Mouse (Mus musculus): ENCODE results near the gene Zfp526. TPM values are rescaled to one million over a fixed set of nuclear protein-coding genes. Genes with fewer than 3 reads are reported as not detected.

The Zfp526 gene
- polyA plus RNA-seq, 1 experiment from 2014 or later, result 4.4 TPM

DNA sequence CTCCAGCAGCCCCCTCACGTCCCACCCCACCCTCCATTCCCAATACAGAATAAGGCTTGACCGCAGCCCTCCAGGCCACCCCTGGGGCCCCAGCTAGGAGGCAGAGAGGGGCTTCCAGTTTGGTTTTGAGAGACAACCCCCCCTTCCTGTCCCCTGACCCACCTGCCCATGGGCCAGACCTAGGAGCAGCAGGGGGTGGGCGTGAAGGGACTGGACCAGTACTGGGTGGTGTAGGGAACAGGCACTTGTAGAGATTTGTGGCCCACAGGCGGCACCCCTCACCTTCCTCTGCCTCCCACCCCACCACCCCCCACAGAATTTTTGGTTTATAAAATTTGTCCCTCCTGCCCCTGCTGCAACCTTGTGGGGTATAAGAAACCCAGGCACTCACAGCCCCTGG, 22.1 kb downstream of the Zfp526 start:
- Histone ChIP-seq H3K36me3 (ENCODE audit: control insufficient read depth, insufficient read depth, low read length) (peaks cover 56% of the 10 kb centered on the region), H3K4me1 (ENCODE audit: control insufficient read depth, insufficient read depth, low read length) (peaks cover 20% of the 10 kb centered on the region), H3K4me2 (ENCODE audit: low read depth, low read length) (no peak overlapping the region), H3K9ac (ENCODE audit: low read depth, low read length) (no peak overlapping the region), H3K4me3 (ENCODE audit: low read depth, low read length) (no peak overlapping the region), H3K9me3 (ENCODE audit: control insufficient read depth, low read length) (no peaks in the 10 kb centered on the region), H3K27ac (replicated peaks; ENCODE audit: low read depth, low read length) (no peak overlapping the region), H3K27me3 (replicated peaks; ENCODE audit: control insufficient read depth, insufficient read depth, low read length) (no peaks in the 10 kb centered on the region)
- 92% methylated on average over 4 of the region's 4 CpGs for WGBS
- ATAC-seq (ENCODE audit: low read depth), result no peak
- no peak for DNase-seq (ENCODE audit: low spot score)

DNA sequence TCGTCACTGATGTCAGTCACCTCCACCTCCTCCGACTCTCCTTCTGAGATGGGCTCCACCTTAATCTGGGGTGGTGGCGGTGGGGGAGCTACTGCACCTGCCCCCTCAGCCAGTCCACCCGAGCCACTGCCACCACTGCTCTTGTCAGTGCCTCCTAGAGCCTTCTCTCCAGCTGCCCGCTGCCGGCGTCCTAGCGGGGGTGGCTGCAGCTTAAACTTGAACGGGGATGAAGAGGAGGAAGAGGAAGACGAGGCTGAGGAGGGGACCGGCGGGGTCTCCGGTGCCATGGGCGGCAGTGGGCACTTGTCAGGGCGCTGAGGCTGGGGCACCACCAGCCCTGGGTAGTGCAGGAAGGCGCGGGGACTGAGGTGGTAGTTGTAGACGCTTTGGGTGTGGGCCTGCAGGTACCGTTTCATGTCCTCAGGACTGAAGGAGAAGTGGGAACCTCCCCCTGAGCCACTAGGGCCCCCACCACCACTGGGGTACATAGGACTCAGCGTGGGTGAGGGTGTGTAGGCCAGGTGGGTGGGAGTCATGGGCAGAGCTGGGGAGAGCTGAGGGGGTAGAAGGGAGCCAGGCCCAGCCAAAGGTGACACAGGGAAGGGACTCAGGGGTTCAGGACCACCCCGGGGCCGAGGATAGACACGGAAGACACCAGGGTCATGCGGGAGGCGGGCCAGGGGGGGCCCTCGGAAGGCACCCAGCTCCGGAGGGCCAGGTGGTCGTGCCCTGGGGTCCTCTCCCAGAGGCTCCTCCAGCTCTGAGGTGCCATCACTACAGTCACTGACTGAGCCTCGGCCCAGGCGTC, 23.5 kb downstream of the Zfp526 start:
- H3K27ac ChIP-seq (replicated peaks; ENCODE audit: low read depth, low read length), result 0 out of 2 replicates have a peak overlapping the region, but pooled peaks have one; percentile 21
- H3K36me3 ChIP-seq (ENCODE audit: control insufficient read depth, insufficient read depth, low read length), result peaks cover 56% of the 10 kb centered on the region
- no peak overlapping the region for H3K4me2 ChIP-seq (ENCODE audit: low read depth, low read length)
- peaks cover 20% of the 10 kb centered on the region for H3K4me1 ChIP-seq (ENCODE audit: control insufficient read depth, insufficient read depth, low read length)
- ATAC-seq (ENCODE audit: low read depth), result no peak
- H3K4me3 ChIP-seq (ENCODE audit: low read depth, low read length), result no peak overlapping the region
- no peak for DNase-seq (ENCODE audit: low spot score)
- H3K9me3 ChIP-seq (ENCODE audit: control insufficient read depth, low read length), result no peaks in the 10 kb centered on the region
- H3K9ac ChIP-seq (ENCODE audit: low read depth, low read length), result no peak overlapping the region
- 83% methylated on average over 30 of the region's 30 CpGs for WGBS
- H3K27me3 ChIP-seq (replicated peaks; ENCODE audit: control insufficient read depth, insufficient read depth, low read length), result no peaks in the 10 kb centered on the region

DNA sequence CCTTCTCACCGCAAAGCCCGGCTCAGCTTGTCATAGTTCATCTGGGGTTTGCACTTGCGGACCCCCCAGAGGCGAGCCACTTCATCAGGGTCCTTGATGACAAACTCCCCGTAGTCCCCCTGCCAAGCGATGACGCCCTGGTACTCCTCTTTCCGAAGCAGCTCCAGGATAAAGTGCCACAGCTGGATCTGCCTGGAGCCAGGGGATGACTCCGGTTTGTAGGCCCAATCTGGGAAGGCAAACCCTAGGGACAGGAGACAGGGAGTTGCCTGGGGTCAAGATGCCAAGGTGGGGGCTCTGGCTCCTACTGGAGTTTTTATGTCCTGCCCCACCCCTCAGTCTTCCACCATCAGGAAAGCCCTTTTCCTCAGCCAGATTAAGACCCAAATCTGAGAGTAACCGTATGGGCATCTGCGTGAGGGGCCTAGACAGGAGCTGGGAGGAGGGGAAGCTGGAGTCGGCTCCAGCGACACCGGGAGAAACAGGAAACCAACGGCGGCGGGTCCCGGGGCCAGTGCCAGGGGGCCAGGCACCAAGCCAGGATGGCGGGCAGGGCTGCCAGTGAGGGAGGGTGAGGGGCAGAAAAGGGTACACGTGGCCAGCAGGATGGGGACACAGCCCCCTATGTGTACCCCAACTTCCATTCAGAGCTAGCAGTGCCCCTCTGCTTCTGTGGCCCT, 25.0 kb downstream of the Zfp526 start:
- ATAC-seq (ENCODE audit: low read depth), result no peak
- Histone ChIP-seq H3K4me1 (ENCODE audit: control insufficient read depth, insufficient read depth, low read length) (peaks cover 21% of the 10 kb centered on the region), H3K36me3 (ENCODE audit: control insufficient read depth, insufficient read depth, low read length) (peaks cover 53% of the 10 kb centered on the region), H3K4me2 (ENCODE audit: low read depth, low read length) (peak overlapping the region; percentile 66), H3K9ac (ENCODE audit: low read depth, low read length) (peak overlapping the region; percentile 97), H3K9me3 (ENCODE audit: control insufficient read depth, low read length) (no peaks in the 10 kb centered on the region), H3K4me3 (ENCODE audit: low read depth, low read length) (peak overlapping the region; percentile 93), H3K27me3 (replicated peaks; ENCODE audit: control insufficient read depth, insufficient read depth, low read length) (no peaks in the 10 kb centered on the region), H3K27ac (replicated peaks; ENCODE audit: low read depth, low read length) (peak overlapping the region; percentile 99)
- 38% methylated on average over 19 of the region's 20 CpGs for WGBS
- DNase-seq (ENCODE audit: low spot score), result peak; percentile 54

DNA sequence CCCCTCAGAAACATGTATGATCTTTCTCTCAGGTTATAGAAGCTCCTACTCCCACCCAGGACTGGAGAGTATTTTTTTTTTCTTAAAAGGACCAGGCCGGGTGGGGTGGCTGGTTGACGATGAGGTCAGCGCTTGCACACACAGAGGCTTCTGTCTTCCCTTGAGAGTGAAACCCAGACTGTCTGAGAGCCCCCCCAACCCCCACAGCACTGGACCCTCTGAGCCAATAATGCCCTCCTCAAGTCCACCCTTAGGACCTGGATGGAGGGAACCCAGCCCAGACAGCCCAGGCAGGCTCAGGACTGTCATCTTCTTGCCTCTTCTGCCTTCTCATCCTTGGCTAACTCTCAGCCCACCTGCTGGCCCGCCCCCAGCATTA, 25.5 kb downstream of the Zfp526 start:
- peak overlapping the region; percentile 93 for H3K4me3 ChIP-seq (ENCODE audit: low read depth, low read length)
- peaks cover 25% of the 10 kb centered on the region for H3K4me1 ChIP-seq (ENCODE audit: control insufficient read depth, insufficient read depth, low read length)
- peak overlapping the region; percentile 66 for H3K4me2 ChIP-seq (ENCODE audit: low read depth, low read length)
- H3K9me3 ChIP-seq (ENCODE audit: control insufficient read depth, low read length), result no peaks in the 10 kb centered on the region
- 31% methylated on average over 4 of the region's 4 CpGs for WGBS
- peaks cover 48% of the 10 kb centered on the region for H3K36me3 ChIP-seq (ENCODE audit: control insufficient read depth, insufficient read depth, low read length)
- H3K9ac ChIP-seq (ENCODE audit: low read depth, low read length), result peak overlapping the region; percentile 97
- no peaks in the 10 kb centered on the region for H3K27me3 ChIP-seq (replicated peaks; ENCODE audit: control insufficient read depth, insufficient read depth, low read length)
- H3K27ac ChIP-seq (replicated peaks; ENCODE audit: low read depth, low read length), result peak overlapping the region; percentile 99
- DNase-seq (ENCODE audit: low spot score), result peak; percentile 35
- ATAC-seq (ENCODE audit: low read depth), result no peak

DNA sequence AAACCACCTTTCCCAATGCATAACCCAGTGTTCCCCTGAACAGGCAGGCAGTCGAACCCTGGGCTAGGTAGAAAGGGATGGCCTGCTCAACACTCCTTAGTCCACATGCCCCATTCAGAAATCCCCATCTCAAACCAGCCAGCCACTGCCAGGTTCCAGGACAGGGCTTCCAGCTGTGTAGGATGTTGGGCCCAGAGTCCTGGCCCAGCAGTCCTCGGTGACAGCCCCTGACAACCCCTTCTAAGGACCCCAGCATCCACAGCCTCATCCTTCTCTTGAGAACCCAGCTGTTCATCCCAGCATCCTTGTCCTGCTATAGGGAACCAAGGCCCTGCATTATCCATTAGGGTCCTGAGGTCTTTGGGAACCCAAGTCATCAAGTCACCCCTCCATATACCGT, 26.3 kb downstream of the Zfp526 start:
- Histone ChIP-seq H3K4me1 (ENCODE audit: control insufficient read depth, insufficient read depth, low read length) (peaks cover 25% of the 10 kb centered on the region), H3K9me3 (ENCODE audit: control insufficient read depth, low read length) (no peaks in the 10 kb centered on the region), H3K36me3 (ENCODE audit: control insufficient read depth, insufficient read depth, low read length) (peaks cover 40% of the 10 kb centered on the region), H3K9ac (ENCODE audit: low read depth, low read length) (peak overlapping the region; percentile 97), H3K4me3 (ENCODE audit: low read depth, low read length) (peak overlapping the region; percentile 93), H3K27ac (replicated peaks; ENCODE audit: low read depth, low read length) (peak overlapping the region; percentile 99), H3K27me3 (replicated peaks; ENCODE audit: control insufficient read depth, insufficient read depth, low read length) (no peaks in the 10 kb centered on the region), H3K4me2 (ENCODE audit: low read depth, low read length) (peak overlapping the region; percentile 66)
- 8% methylated on average over 3 of the region's 3 CpGs for WGBS
- DNase-seq (ENCODE audit: low spot score) (no peak), ATAC-seq (ENCODE audit: low read depth) (no peak)

DNA sequence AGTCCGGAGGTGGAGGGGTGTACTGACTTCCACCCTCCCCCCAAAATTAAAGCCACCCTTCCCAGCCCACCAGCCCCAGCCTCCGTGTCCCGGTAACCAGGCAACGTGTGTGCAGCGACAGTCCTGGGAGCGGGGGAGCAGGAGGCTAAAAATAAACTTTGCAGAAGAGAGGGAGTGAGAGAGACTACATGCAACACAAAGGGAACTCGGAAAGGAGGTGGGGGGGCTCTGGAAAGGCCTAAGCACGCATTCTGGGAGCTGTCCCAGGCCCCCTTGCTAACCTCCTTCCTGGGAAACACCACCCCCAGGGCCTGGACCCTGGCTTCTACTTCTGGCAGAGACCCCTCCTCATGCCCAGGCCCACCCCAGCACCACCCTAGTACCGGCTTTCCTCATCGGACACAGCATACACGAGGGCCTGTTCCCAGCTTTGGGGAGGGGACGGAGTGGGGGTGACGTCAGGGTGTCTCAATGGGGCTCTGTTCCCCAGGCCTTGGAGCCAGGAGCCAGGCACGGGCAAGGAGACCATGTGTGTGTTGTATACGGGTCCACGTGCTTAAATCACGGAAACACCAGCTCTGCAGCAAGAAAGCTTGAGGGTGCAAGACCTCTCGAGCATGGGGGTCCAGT, 26.9 kb downstream of the Zfp526 start:
- H3K4me3 ChIP-seq (ENCODE audit: low read depth, low read length), result peak overlapping the region; percentile 93
- DNase-seq (ENCODE audit: low spot score) (peak; percentile 67), ATAC-seq (ENCODE audit: low read depth) (peak; percentile 20; the same call in 1 of the 2 replicates)
- H3K36me3 ChIP-seq (ENCODE audit: control insufficient read depth, insufficient read depth, low read length), result peaks cover 34% of the 10 kb centered on the region
- no peaks in the 10 kb centered on the region for H3K9me3 ChIP-seq (ENCODE audit: control insufficient read depth, low read length)
- peak overlapping the region; percentile 99 for H3K27ac ChIP-seq (replicated peaks; ENCODE audit: low read depth, low read length)
- peak overlapping the region; percentile 66 for H3K4me2 ChIP-seq (ENCODE audit: low read depth, low read length)
- no peaks in the 10 kb centered on the region for H3K27me3 ChIP-seq (replicated peaks; ENCODE audit: control insufficient read depth, insufficient read depth, low read length)
- H3K9ac ChIP-seq (ENCODE audit: low read depth, low read length), result peak overlapping the region; percentile 97
- WGBS, result 2% methylated on average over 18 of the region's 18 CpGs
- peaks cover 25% of the 10 kb centered on the region for H3K4me1 ChIP-seq (ENCODE audit: control insufficient read depth, insufficient read depth, low read length)

DNA sequence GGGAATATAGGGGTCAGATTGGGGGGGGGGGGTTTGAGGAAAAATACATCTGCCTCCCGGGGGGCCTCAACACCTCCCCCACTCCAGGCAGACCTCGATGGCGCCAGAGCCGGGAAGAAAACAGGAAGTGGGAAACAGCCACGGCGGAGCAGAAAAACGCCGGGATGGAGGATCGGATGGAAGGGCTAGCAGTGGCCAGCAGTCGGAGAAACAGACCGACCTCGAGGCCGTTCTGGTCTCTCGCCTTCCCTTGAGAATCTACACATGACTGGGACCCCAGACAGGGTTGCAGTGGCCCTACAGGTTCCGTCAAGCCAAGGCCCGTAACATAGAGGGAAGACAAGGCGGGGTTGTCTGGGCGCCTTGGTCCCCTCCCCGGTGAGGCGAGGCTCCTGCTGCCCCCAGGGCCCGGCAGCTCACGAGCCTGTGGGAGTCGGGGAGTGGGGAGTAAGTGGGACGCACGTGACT, 27.7 kb downstream of the Zfp526 start:
- H3K4me1 ChIP-seq (ENCODE audit: control insufficient read depth, insufficient read depth, low read length), result peaks cover 25% of the 10 kb centered on the region
- peak overlapping the region; percentile 99 for H3K27ac ChIP-seq (replicated peaks; ENCODE audit: low read depth, low read length)
- ATAC-seq (ENCODE audit: low read depth) (peak; percentile 13), DNase-seq (ENCODE audit: low spot score) (no peak)
- peak overlapping the region; percentile 97 for H3K9ac ChIP-seq (ENCODE audit: low read depth, low read length)
- WGBS, result under 1% methylated on average over 19 of the region's 25 CpGs
- no peaks in the 10 kb centered on the region for H3K27me3 ChIP-seq (replicated peaks; ENCODE audit: control insufficient read depth, insufficient read depth, low read length)
- H3K4me2 ChIP-seq (ENCODE audit: low read depth, low read length), result peak overlapping the region; percentile 66
- peaks cover 26% of the 10 kb centered on the region for H3K36me3 ChIP-seq (ENCODE audit: control insufficient read depth, insufficient read depth, low read length)
- H3K4me3 ChIP-seq (ENCODE audit: low read depth, low read length), result peak overlapping the region; percentile 93
- H3K9me3 ChIP-seq (ENCODE audit: control insufficient read depth, low read length), result no peaks in the 10 kb centered on the region

DNA sequence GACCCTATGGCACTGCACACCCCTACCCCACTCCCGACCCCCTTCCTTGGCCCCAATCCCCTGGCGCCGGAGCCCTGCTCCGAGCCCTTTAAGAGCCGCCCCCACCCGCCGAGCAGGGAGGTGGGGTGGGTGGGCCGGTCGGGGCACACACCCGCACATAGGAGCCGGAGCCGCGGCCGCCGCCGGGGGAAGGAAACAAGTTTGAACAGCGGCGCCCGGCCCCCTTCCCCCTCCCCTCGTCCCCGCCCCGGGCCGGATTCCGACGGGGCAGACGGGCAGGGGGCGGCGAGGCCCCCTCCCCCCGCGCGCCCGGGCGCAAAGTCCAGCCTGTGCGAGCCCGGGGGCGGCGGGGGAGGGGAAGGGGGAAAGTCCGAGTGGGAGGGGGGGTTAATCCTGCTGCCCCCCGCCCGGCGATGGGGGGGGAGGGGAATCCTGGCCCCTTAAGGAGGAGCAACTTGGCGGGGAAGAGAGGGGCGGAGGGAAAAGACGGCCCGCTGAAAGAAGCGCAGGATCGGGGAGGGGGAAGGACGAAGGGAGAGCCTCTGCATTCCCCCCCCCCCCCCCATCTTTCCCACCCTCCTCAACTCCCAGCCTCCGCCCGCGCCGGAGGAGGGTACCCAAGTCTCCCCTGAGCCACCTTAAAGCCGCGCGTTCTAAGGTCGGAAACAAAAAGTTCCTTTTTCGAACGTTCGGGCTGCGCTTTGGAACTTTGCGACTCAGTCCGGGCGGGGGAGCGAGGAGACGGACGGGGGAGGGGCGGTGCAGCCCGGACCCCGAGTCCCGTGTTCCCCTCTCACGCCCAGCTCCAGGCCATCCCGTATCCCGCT, 28.3 kb downstream of the Zfp526 start:
- peak overlapping the region; percentile 99 for H3K27ac ChIP-seq (replicated peaks; ENCODE audit: low read depth, low read length)
- H3K4me1 ChIP-seq (ENCODE audit: control insufficient read depth, insufficient read depth, low read length), result peaks cover 25% of the 10 kb centered on the region
- DNase-seq (ENCODE audit: low spot score) (peak; percentile 94), ATAC-seq (ENCODE audit: low read depth) (peak; percentile 67)
- H3K4me3 ChIP-seq (ENCODE audit: low read depth, low read length), result peak overlapping the region; percentile 93
- H3K9me3 ChIP-seq (ENCODE audit: control insufficient read depth, low read length), result no peaks in the 10 kb centered on the region
- WGBS, result 1% methylated on average over 35 of the region's 73 CpGs
- H3K9ac ChIP-seq (ENCODE audit: low read depth, low read length), result peak overlapping the region; percentile 97
- H3K27me3 ChIP-seq (replicated peaks; ENCODE audit: control insufficient read depth, insufficient read depth, low read length), result no peaks in the 10 kb centered on the region
- peak overlapping the region; percentile 66 for H3K4me2 ChIP-seq (ENCODE audit: low read depth, low read length)
- peaks cover 20% of the 10 kb centered on the region for H3K36me3 ChIP-seq (ENCODE audit: control insufficient read depth, insufficient read depth, low read length)

All from embryonic facial prominence, embryonic 14.5 days (tissue).